Mouse (Mus musculus) spleen, adult 2 months (tissue): ENCODE data around the gene Bex6.

ENCODE experiments used
- CTCF ChIP-seq: fragments of 200-500 bp; IDR thresholded peaks from 2 replicates; pipeline ENCODE4 v1.5.1; 2011; ENCODE audit warnings: mild to moderate bottlenecking, inconsistent platforms; ENCODE audit not compliant: insufficient read depth, insufficient read length, insufficient replicate concordance; ENCODE audit errors: extremely low read depth
- POLR2A ChIP-seq: fragments of 200-500 bp; IDR thresholded peaks from 2 replicates; pipeline ENCODE4 v1.6.1; 2011; ENCODE audit warnings: low read depth, low read length, inconsistent platforms

DNA sequence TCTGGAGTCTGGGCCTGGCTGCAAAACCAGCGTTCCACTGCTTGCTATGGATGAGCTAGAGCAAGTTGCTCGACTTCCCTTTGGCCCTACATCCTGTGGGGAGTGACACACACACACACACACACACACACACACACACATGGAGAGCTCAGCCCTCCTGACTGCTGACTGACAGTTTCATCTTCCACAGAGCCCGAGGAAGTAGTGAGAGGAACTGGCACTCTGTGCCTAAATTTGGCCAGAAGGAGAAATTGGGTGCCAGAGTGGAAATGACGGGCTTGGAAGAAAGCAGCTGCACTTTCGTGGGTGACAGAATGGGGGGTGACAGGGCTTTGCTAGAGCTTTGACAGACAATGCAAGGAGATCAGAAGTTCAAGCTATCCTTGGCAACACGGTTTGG is 9.5 kb downstream of the Bex6 start:
- TF ChIP-seq CTCF, result no peak
- no peak for TF ChIP-seq POLR2A
